Mouse (Mus musculus) ES-E14 (cell line): Measurements from ENCODE around the gene Dync1i1.

Experiments used
- CHD2 ChIP-seq: IDR thresholded peaks from 2 replicates; pipeline ENCODE4 v1.6.1; 2014; ENCODE audit warnings: mild to moderate bottlenecking, low read depth, low read length, inconsistent platforms
- MAFK ChIP-seq: IDR thresholded peaks from 2 replicates; pipeline ENCODE4 v1.6.1; 2014; ENCODE audit warnings: mild to moderate bottlenecking, low read depth, low read length, inconsistent platforms; ENCODE audit not compliant: insufficient read depth
- ZC3H11A ChIP-seq: IDR thresholded peaks from 2 replicates; pipeline ENCODE4 v1.6.1; 2012; ENCODE audit warnings: low read depth, mild to moderate bottlenecking, inconsistent platforms, low read length, borderline replicate concordance
- ZNF384 ChIP-seq: IDR thresholded peaks from 2 replicates; pipeline ENCODE4 v1.6.1; 2012; ENCODE audit warnings: low read depth, low read length, inconsistent platforms

DNA sequence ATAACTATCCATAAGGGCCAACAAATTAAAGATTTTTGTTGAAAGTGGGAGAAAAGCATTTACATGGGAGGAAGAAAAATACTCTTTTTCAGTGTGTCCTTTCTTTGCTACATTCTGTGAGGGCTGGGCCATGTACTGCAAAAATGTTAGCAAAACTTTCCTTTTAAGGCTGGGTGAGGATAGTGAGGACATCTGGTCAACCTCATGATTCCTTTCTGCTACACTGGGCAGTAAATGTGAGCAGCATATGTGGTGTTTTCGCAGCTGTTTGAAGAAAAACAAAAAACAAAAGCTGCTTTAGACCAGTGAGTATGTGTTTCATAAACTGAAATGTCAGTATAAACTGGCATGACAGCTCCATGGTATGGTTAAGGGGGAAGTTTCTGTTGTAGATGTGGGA, 9.4 kb downstream of the Dync1i1 start:
- no peak for TF ChIP-seq ZC3H11A
- TF ChIP-seq ZNF384, result no peak
- TF ChIP-seq MAFK, result no peak
- no peak for TF ChIP-seq CHD2
